Mouse (Mus musculus): ENCODE results near the gene Man1c1. TPM values are rescaled to one million over a fixed set of nuclear protein-coding genes. Genes with fewer than 3 reads are reported as not detected.

Gene Man1c1
- total and polyA plus RNA-seq, 3 experiments: 0.04 to 0.44 (median 0.20) TPM

DNA sequence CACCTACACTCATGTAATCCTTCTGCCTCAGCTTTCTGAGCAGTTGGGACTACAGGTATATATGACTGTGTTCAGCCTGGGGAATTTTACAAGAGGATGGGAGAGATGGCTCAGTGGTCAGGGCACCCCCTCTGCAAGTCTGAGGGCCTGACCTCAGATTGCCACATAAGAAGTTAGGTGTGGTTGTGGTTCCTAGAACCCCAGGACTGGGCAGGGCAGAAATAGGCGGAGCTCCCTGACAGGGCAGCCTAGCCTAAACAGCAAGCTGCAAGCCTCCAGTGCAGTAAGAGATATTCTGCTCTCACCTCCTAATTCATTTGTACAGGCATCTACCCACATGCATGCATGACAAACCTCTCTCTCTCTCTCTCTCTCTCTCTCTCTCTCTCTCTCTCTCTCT is 117.5 kb downstream of the Man1c1 start:
- H3K4me3 ChIP-seq (replicated peaks in 1 of 3; ENCODE audit: low read depth in 2 of 3, low read length in 2 of 3, poor library complexity in 1 of 3): no peak overlapping the region
- H3K79me2 ChIP-seq (replicated peaks; ENCODE audit: control insufficient read depth, extremely low read depth, insufficient read depth, poor library complexity, severe bottlenecking): no peaks in the 10 kb centered on the region
- TF ChIP-seq USF2 (conservative IDR thresholded peaks at IDR 0.05; ENCODE audit: low read depth, low read length): no peak
- TF ChIP-seq HCFC1 (IDR thresholded peaks at IDR 0.05; ENCODE audit: low read depth, low read length): no peak
- TF ChIP-seq CHD1 (IDR thresholded peaks at IDR 0.05; ENCODE audit: low read depth, low read length): no peak
- no peak for TF ChIP-seq E2F4 (IDR thresholded peaks at IDR 0.05; ENCODE audit: insufficient replicate concordance, low read depth, low read length)
- no peak for TF ChIP-seq MAFK (IDR thresholded peaks at IDR 0.05; ENCODE audit: insufficient replicate concordance, low read length)
- no peaks in the 10 kb centered on the region for H3K36me3 ChIP-seq (replicated peaks in 1 of 2; ENCODE audit: control insufficient read depth in 1 of 2, insufficient read depth in 1 of 2, low read length in 1 of 2)
- H3K27ac ChIP-seq (ENCODE audit: insufficient read depth, low read depth): no peak overlapping the region
- H3K27me3 ChIP-seq (replicated peaks): no peaks in the 10 kb centered on the region
- no peaks in the 10 kb centered on the region for H3K9me3 ChIP-seq (replicated peaks; ENCODE audit: low read length)
- H3K4me1 ChIP-seq (ENCODE audit: control insufficient read depth in 1 of 2, insufficient read depth in 2 of 2): peaks cover 10 to 57% of the 10 kb centered on the region in 2 experiments
- dilution Hi-C loops (cut with MboI; ENCODE audit: extremely low pct_ligation_motif_present, extremely low pct_unique_long_range_greater_than_20kb, low sequenced_read_pairs): no loop called here
- H3K4me2 ChIP-seq (ENCODE audit: insufficient read depth, low read depth, poor library complexity, severe bottlenecking): no peak overlapping the region
- no peak overlapping the region for H3K9ac ChIP-seq (ENCODE audit: insufficient read depth, low read depth)
- in situ Hi-C loops (cut with MboI; ENCODE audit: low pct_ligation_motif_present, low pct_unique_long_range_greater_than_20kb, low sequenced_read_pairs): no loop called here
- DNase-seq (ENCODE audit: extremely low read depth): no peak

GRCm38 (mm10) chr4:134586126-134586525 is 118.0 kb downstream of the Man1c1 start:
- H3K4me1 ChIP-seq (ENCODE audit: control insufficient read depth in 1 of 2, insufficient read depth in 2 of 2): peaks cover 10 to 56% of the 10 kb centered on the region in 2 experiments
- dilution Hi-C loops (cut with MboI; ENCODE audit: extremely low pct_ligation_motif_present, extremely low pct_unique_long_range_greater_than_20kb, low sequenced_read_pairs): no loop called here
- no peak for DNase-seq (ENCODE audit: extremely low read depth)
- no peaks in the 10 kb centered on the region for H3K27me3 ChIP-seq (replicated peaks)
- no peaks in the 10 kb centered on the region for H3K79me2 ChIP-seq (replicated peaks; ENCODE audit: control insufficient read depth, extremely low read depth, insufficient read depth, poor library complexity, severe bottlenecking)
- H3K27ac ChIP-seq (ENCODE audit: insufficient read depth, low read depth): no peak overlapping the region
- no peak overlapping the region for H3K4me3 ChIP-seq (replicated peaks in 1 of 3; ENCODE audit: low read depth in 2 of 3, low read length in 2 of 3, poor library complexity in 1 of 3)
- no peak overlapping the region for H3K9ac ChIP-seq (ENCODE audit: insufficient read depth, low read depth)
- TF ChIP-seq ZMIZ1 (IDR thresholded peaks at IDR 0.05; ENCODE audit: low read depth, low read length): no peak
- TF ChIP-seq ZC3H11A (IDR thresholded peaks at IDR 0.05; ENCODE audit: low read depth, low read length): no peak
- TF ChIP-seq MYC (IDR thresholded peaks at IDR 0.05; ENCODE audit: low read depth, low read length): no peak
- no peak for TF ChIP-seq ZNF384 (IDR thresholded peaks at IDR 0.05; ENCODE audit: low read depth, low read length)
- no peaks in the 10 kb centered on the region for H3K36me3 ChIP-seq (replicated peaks in 1 of 2; ENCODE audit: control insufficient read depth in 1 of 2, insufficient read depth in 1 of 2, low read length in 1 of 2)
- H3K9me3 ChIP-seq (replicated peaks; ENCODE audit: low read length): no peaks in the 10 kb centered on the region
- in situ Hi-C loops (cut with MboI; ENCODE audit: low pct_ligation_motif_present, low pct_unique_long_range_greater_than_20kb, low sequenced_read_pairs): no loop called here
- H3K4me2 ChIP-seq (ENCODE audit: insufficient read depth, low read depth, poor library complexity, severe bottlenecking): no peak overlapping the region

GRCm38 (mm10) chr4:134583513-134583912 is 120.6 kb downstream of the Man1c1 start:
- Histone ChIP-seq H3K36me3 (replicated peaks in 1 of 2; ENCODE audit: control insufficient read depth in 1 of 2, insufficient read depth in 1 of 2, low read length in 1 of 2) (no peaks in the 10 kb centered on the region), H3K9ac (ENCODE audit: insufficient read depth, low read depth) (no peak overlapping the region), H3K4me1 (ENCODE audit: control insufficient read depth in 1 of 2, insufficient read depth in 2 of 2) (peaks cover 20 to 55% of the 10 kb centered on the region in 2 experiments), H3K79me2 (replicated peaks; ENCODE audit: control insufficient read depth, extremely low read depth, insufficient read depth, poor library complexity, severe bottlenecking) (no peaks in the 10 kb centered on the region), H3K9me3 (replicated peaks; ENCODE audit: low read length) (no peaks in the 10 kb centered on the region), H3K4me3 (replicated peaks in 1 of 3; ENCODE audit: low read depth in 2 of 3, low read length in 2 of 3, poor library complexity in 1 of 3) (no peak overlapping the region), H3K27ac (ENCODE audit: insufficient read depth, low read depth) (no peak overlapping the region), H3K27me3 (replicated peaks) (no peaks in the 10 kb centered on the region), H3K4me2 (ENCODE audit: insufficient read depth, low read depth, poor library complexity, severe bottlenecking) (no peak overlapping the region)
- DNase-seq (ENCODE audit: extremely low read depth): no peak
- in situ Hi-C loops (cut with MboI; ENCODE audit: low pct_ligation_motif_present, low pct_unique_long_range_greater_than_20kb, low sequenced_read_pairs) (loop anchor here (5.0 kb wide), 1 partner anchor 129 kb away; no protein-coding TSS in a partner anchor), dilution Hi-C loops (cut with MboI; ENCODE audit: extremely low pct_ligation_motif_present, extremely low pct_unique_long_range_greater_than_20kb, low sequenced_read_pairs) (no loop called here)
- TF ChIP-seq KAT2A (IDR thresholded peaks at IDR 0.05; ENCODE audit: insufficient replicate concordance, low read length): no peak
- TF ChIP-seq CTCF (conservative IDR thresholded peaks at IDR 0.05 in 1 of 2, IDR thresholded peaks at IDR 0.05 in 1 of 2; ENCODE audit: low read depth in 2 of 2, low read length in 2 of 2): peak in 1 of 2 experiments; percentile 60; a peak in 3 of 4 replicates
- no peak for TF ChIP-seq TBP (conservative IDR thresholded peaks at IDR 0.05; ENCODE audit: low read depth, low read length)
- TF ChIP-seq EP300 (IDR thresholded peaks at IDR 0.05; ENCODE audit: low read length): no peak
- TF ChIP-seq CHD2 (IDR thresholded peaks at IDR 0.05; ENCODE audit: low read length): no peak
- peak; percentile 68 for TF ChIP-seq SMC3 (IDR thresholded peaks at IDR 0.05; ENCODE audit: low read depth, low read length)
- TF ChIP-seq USF1 (IDR thresholded peaks at IDR 0.05; ENCODE audit: low read depth, low read length): no peak
- no peak for TF ChIP-seq MAX (IDR thresholded peaks at IDR 0.05; ENCODE audit: low read length)
- no peak for TF ChIP-seq ELF1 (IDR thresholded peaks at IDR 0.05; ENCODE audit: low read depth, low read length)
- peak; percentile 26 for TF ChIP-seq RAD21 (IDR thresholded peaks at IDR 0.05; ENCODE audit: low read depth, low read length)
- no peak for TF ChIP-seq ZC3H11A (IDR thresholded peaks at IDR 0.05; ENCODE audit: low read depth, low read length)
